Mouse (Mus musculus) neural tube, embryonic 12.5 days (tissue): ENCODE results near the gene Fam3c. TPM values are rescaled to one million over a fixed set of nuclear protein-coding genes. Genes with fewer than 3 reads are reported as not detected.

Experiments used
- ATAC-seq: fragments of 200-750 bp; cut with Nextera tagmentation; 2 replicates; pipeline ENCODE4 v1.8.0; 2017; ENCODE audit warnings: low read depth, mild to moderate bottlenecking, moderate TSS enrichment, moderate library complexity; ENCODE audit not compliant: low FRiP score
- H3K27ac ChIP-seq: fragments of 300-500 bp; sonication (generic); 2 replicates; pipeline ENCODE4 v1.5.1; 2016
- H3K27me3 ChIP-seq: fragments of 300-500 bp; sonication (generic); replicated peaks from 2 replicates; pipeline ENCODE4 v1.6.1; 2016; ENCODE audit warnings: mild to moderate bottlenecking
- H3K36me3 ChIP-seq: fragments of 300-500 bp; sonication (generic); 2 replicates; pipeline ENCODE4 v1.6.1; 2016; ENCODE audit warnings: mild to moderate bottlenecking
- H3K4me1 ChIP-seq: fragments of 300-500 bp; sonication (generic); 2 replicates; pipeline ENCODE4 v1.6.1; 2016
- H3K4me2 ChIP-seq: fragments of 300-500 bp; sonication (generic); replicated peaks from 2 replicates; pipeline ENCODE4 v1.6.1; 2016; ENCODE audit warnings: mild to moderate bottlenecking
- H3K4me3 ChIP-seq: fragments of 300-500 bp; sonication (generic); 2 replicates; pipeline ENCODE4 v1.5.1; 2016
- H3K9ac ChIP-seq: fragments of 300-500 bp; sonication (generic); 2 replicates; pipeline ENCODE4 v1.6.1; 2016; ENCODE audit warnings: mild to moderate bottlenecking
- H3K9me3 ChIP-seq: fragments of 300-500 bp; sonication (generic); 2 replicates; pipeline ENCODE4 v1.6.1; 2016; ENCODE audit warnings: mild to moderate bottlenecking
- WGBS: fragments of 180-500 bp; shearing (Covaris S2); methylation state at CpG from one replicate; pipeline ENCODE4 v1.1.7; 2016; 5-methylcytosine and 5-hydroxymethylcytosine counted together
- polyA plus RNA-seq: library from polyadenylated mRNA; unstranded; fragments of >200 nt; fragmentation: Nextera tagmentation; extraction: Ambion mirVana; gene quantifications from 2 replicates; pipeline ENCODE4 v1.2.1, GENCODE M21; 2016

The Fam3c gene
- 27.1 and 30.5 TPM in 2 replicates for polyA plus RNA-seq

DNA sequence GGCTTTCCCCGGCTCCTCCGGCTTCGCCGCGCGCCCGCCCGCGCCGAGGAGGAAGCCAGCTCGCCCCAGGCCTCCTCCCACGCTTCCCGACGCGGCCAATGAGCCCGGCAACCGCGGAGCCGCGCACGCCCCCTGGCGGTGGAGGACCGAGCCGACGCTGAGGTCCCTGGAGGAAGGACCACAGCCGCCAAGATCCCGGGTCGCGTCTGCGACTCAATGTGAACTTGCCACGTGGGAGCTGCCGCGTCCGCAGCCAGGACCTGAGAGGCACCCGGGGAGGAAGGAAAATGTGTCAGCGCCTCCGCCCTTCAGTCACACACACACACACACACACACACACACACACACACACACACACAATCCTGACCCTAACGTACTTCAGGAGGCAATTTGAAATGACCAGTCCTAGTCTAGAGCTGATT, at the start of gene Fam3c:
Gene Fam3c (minus strand): TSS at position 158 of the 422 bp plus-strand sequence.
- Histone ChIP-seq H3K27ac (peak within 1 kb of the TSS; percentile 57; the same call in 1 of the 2 replicates), H3K9ac (peak within 1 kb of the TSS; percentile 89), H3K27me3 (no peaks in the 10 kb centered on the region), H3K36me3 (no peaks in the 10 kb centered on the region), H3K4me3 (peak within 1 kb of the TSS; percentile 72), H3K9me3 (no peaks in the 10 kb centered on the region), H3K4me1 (no peaks in the 10 kb centered on the region; the same call in 1 of the 2 replicates), H3K4me2 (peak within 1 kb of the TSS; percentile 66)
- under 1% methylated on average over 31 of the region's 38 CpGs for WGBS
- ATAC-seq = peak; percentile 99

DNA sequence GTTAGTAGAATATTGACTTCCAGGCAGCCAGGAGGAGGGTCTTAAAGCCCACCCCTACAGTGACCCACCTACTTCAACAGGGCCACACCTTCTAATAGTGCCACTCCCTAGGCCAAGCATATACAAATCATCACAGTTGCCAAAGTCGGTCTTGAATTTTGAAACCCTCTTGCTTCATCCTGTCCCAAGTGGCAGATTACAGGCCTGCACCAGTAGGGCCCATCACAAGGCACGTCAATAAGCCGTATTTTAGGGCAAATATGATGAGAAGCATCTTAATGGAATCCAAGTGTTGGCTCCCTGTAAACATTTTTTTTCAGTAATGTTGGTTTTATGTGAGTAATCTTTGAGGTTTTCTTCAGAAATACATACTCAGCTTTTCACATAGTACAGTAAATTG, 49.0 kb upstream of the Fam3c start:
- no peak for ATAC-seq
- no peak overlapping the region for H3K4me2 ChIP-seq
- no peak overlapping the region for H3K9ac ChIP-seq
- no peaks in the 10 kb centered on the region for H3K4me1 ChIP-seq
- no peaks in the 10 kb centered on the region for H3K27me3 ChIP-seq
- H3K27ac ChIP-seq = no peak overlapping the region
- H3K9me3 ChIP-seq = no peaks in the 10 kb centered on the region
- no peaks in the 10 kb centered on the region for H3K36me3 ChIP-seq
- H3K4me3 ChIP-seq = no peak overlapping the region
- 88% methylated on average over 3 of the region's 3 CpGs for WGBS

DNA sequence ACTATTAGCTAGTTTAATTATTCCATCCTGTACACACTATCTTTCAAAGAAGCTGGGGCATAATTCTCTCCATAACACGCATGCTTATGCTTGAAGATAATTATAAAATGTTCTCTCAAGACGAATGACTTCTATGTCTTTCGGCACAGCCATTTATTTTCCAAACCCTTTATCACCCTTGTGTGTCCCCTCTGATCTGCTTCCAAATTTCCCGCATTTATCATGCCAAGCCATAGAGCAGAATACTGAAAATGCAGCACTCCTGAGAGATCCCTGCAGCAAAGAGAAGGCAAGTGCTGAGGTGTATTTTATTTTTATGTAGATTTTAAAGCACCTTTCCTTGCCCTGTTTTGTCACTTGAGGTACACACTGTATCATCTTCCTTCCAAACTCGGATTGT, 47.7 kb upstream of the Fam3c start:
- Histone ChIP-seq H3K9me3 (no peaks in the 10 kb centered on the region), H3K4me3 (no peak overlapping the region), H3K4me2 (no peak overlapping the region), H3K4me1 (no peaks in the 10 kb centered on the region), H3K27me3 (no peaks in the 10 kb centered on the region), H3K27ac (no peak overlapping the region), H3K9ac (no peak overlapping the region), H3K36me3 (no peaks in the 10 kb centered on the region)
- WGBS = 63% methylated on average over 5 of the region's 5 CpGs
- no peak for ATAC-seq

DNA sequence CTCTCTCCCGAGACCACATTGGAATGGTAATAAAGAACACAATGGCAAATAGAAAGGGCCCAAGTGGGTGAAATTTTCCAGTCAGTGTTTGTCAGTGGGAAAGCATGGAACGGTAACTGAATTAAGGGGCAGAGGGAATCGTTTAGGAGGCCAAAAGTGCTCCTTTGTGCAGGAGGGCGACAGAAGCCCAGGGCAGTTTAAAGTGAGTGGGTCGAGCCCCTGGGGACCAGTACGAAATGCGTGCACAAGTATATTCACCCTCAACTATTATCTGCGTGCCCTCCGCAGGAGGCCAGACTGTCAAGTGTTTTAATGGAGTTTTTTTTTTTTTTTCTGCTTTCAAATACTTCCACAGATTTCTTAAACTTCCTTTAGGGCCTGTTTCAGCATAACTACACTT, 47.3 kb upstream of the Fam3c start:
- Histone ChIP-seq H3K27me3 (no peaks in the 10 kb centered on the region), H3K9ac (no peak overlapping the region), H3K4me2 (no peak overlapping the region), H3K9me3 (no peaks in the 10 kb centered on the region), H3K4me1 (no peaks in the 10 kb centered on the region), H3K4me3 (no peak overlapping the region), H3K27ac (no peak overlapping the region), H3K36me3 (no peaks in the 10 kb centered on the region)
- WGBS = 40% methylated on average over 9 of the region's 9 CpGs
- ATAC-seq = peak; percentile 59; the same call in 1 of the 2 replicates

DNA sequence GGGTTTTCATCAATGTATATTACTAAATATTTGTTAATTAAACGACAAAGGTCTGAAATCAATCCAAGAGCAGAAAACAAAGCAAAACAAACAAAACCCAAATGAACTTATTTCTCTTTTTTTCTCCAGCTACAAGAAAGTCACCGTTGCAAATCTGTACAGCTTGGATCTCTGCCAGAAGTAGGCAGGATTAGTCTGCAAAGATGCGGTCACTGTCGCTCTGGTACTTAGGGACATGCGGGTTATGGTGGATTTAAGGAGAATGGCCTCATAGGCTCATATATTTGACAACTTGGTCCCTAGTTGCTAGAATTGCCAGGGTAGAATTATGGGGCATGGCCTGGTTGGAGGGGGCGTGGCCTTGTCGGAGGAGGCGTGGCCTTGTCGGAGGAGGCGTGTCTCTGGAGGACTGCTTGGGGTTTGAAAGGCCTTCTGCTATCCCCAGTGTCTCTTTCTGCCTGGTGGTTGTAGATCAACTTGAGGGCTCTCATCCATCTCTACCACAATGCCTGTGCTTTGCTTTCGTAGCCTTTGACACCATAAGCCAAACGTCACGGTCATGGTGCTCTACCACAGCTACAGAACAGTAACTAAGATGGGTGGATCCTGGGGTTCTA, 46.6 kb upstream of the Fam3c start:
- Histone ChIP-seq H3K36me3 (no peaks in the 10 kb centered on the region), H3K9ac (no peak overlapping the region), H3K27ac (no peak overlapping the region), H3K4me3 (no peak overlapping the region), H3K9me3 (no peaks in the 10 kb centered on the region), H3K4me2 (no peak overlapping the region), H3K27me3 (no peaks in the 10 kb centered on the region), H3K4me1 (no peaks in the 10 kb centered on the region)
- peak; percentile 55; the same call in 1 of the 2 replicates for ATAC-seq
- 71% methylated on average over 13 of the region's 13 CpGs for WGBS

DNA sequence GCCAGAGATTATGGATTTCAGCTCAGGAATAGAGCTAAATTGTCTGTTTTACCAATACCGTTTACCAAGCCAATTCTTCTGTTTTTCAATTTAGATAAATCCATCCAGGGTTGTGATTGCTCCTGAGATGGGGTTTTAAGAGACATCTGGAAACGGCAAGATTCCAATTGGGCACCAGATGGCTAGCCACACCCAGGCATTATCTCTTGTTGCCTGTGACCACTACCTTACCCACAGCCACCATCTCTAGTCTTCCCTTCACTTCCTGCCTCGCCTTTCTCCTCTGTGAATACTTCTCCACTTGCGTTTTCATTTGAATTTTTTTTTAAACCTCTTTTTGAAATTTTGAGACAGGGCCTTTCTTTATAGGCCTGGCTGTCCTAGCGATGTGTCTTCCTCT, 46.0 kb upstream of the Fam3c start:
- ATAC-seq = no peak
- Histone ChIP-seq H3K9ac (no peak overlapping the region), H3K4me1 (no peaks in the 10 kb centered on the region), H3K9me3 (no peaks in the 10 kb centered on the region), H3K4me2 (no peak overlapping the region), H3K27me3 (no peaks in the 10 kb centered on the region), H3K27ac (no peak overlapping the region), H3K36me3 (no peaks in the 10 kb centered on the region), H3K4me3 (no peak overlapping the region)
- WGBS = 84% methylated on average over 5 of the region's 5 CpGs

DNA sequence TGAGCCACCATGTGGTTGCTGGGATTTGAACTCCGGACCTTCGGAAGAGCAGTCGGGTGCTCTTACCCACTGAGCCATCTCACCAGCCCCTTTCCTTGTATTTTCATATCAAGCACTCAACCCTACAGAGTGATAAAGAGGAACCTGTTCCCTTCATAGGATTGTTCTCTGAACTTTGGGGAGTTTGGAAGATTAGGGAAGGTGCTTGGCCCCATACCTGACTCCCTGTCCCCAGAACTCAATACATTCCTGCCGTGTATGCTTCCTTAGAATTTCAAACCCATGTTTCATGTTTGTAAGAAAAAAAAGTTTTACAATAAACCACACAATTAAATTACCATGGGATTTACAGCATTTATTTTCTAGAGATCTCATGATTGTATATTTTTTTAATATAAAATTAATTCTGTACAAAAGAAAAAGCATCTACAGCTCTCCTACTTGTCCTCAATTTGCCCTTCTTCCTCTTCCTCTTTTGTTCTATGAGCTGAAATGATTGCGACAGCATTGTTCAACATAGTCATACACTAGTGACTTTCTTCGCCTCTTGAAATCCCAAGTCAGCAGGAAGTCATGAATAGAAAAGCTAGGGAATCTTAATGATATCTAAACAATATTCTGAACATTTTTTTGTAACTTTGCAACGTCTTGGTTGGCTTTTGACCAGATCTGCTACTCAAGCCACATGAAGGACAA, 42.2 kb upstream of the Fam3c start:
- no peak overlapping the region for H3K4me2 ChIP-seq
- H3K36me3 ChIP-seq = no peaks in the 10 kb centered on the region
- no peak overlapping the region for H3K4me3 ChIP-seq
- no peak for ATAC-seq
- H3K9ac ChIP-seq = no peak overlapping the region
- WGBS = 92% methylated on average over 7 of the region's 7 CpGs
- no peaks in the 10 kb centered on the region for H3K27me3 ChIP-seq
- H3K27ac ChIP-seq = no peak overlapping the region
- H3K4me1 ChIP-seq = no peaks in the 10 kb centered on the region
- no peaks in the 10 kb centered on the region for H3K9me3 ChIP-seq

DNA sequence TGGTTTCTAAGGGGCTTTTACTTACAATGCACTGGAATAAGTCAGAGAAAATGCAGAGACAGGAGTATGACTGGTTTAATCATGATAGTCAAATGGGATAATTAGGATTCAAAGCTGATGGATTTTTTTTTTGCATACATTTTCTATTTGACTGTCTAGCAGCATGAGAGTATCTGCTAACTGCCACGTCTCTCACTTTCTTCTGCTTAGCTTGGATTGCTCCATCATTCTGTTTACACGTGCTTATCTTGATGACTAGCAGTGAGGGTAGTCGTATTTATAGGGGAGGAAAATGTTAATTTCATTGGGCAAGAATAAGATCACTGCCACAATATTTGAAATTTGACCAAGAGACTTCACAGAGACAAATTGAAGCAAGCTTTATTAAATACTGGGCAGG, 39.2 kb upstream of the Fam3c start:
- H3K9me3 ChIP-seq = no peaks in the 10 kb centered on the region
- ATAC-seq = no peak
- H3K27me3 ChIP-seq = no peaks in the 10 kb centered on the region
- no peak overlapping the region for H3K4me3 ChIP-seq
- H3K4me2 ChIP-seq = no peak overlapping the region
- no peaks in the 10 kb centered on the region for H3K4me1 ChIP-seq
- 82% methylated on average over 3 of the region's 3 CpGs for WGBS
- H3K9ac ChIP-seq = no peak overlapping the region
- H3K36me3 ChIP-seq = no peaks in the 10 kb centered on the region
- H3K27ac ChIP-seq = no peak overlapping the region

DNA sequence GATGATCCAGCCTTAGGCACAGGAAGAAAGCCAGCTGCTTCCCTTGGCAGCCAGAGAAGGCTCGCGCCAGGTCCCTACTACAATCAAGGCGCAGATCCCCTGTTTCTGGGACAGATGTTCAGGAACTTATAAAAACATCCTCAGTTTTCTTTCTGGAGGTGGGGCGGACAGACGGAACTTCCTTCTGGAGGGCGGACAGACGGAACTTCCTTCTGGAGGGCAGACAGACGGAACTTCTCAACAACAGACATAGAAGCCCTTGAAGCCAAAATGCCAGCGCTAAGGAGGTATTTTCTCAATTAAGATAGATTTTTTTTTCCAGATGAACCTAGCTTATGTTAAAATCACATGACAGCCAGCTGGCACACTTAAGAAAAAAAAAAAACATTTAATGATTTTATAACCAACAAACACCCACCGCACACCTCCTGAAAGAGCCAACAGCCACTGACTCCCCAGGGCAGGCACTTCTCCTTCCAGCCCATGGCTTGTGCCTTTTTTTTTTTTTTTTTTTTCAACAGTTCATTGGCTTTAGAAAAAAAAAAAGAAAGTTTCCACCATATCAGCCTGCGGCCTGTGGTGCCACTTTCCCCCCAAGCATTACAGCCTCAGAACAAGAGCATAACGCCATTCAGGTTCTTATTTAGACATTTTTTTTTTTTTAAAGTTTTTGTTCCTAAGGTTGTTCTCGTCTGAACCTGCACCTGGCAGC, 34.8 kb upstream of the Fam3c start:
- Histone ChIP-seq H3K27ac (no peak overlapping the region), H3K27me3 (no peaks in the 10 kb centered on the region), H3K4me2 (no peak overlapping the region), H3K9ac (no peak overlapping the region), H3K4me1 (no peaks in the 10 kb centered on the region), H3K4me3 (no peak overlapping the region), H3K9me3 (no peaks in the 10 kb centered on the region), H3K36me3 (no peaks in the 10 kb centered on the region)
- 79% methylated on average over 13 of the region's 13 CpGs for WGBS
- ATAC-seq = no peak

DNA sequence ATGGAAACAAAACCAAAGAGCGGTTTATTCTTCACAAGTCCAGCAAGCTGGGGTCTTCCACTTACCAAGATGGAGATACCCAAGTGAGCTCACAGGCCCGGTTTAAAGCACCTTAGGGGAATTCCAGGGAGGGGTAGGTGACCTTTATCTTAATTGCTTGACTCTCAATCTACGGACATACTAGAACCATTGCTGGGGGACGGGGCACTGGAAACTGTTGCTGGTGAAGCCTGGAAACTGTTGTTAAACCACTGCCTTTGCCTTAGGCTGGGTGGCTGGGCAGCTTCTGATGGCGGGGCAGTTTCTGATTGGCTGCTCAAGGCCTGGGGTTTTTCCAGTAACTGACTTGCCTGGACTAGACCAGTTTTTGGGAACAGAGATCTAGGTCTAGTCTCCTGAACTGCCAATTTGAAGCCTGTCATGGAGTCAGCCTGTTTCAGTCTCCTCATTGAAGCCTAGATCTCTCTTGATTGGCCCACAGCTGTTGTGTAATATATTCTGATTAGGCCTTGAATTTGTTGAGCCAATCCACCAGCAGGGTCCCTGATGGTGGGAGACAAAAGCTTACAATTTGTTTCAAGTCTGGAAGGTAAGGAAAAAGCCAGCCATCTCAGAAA, 29.3 kb upstream of the Fam3c start:
- Histone ChIP-seq H3K4me3 (no peak overlapping the region), H3K27ac (no peak overlapping the region), H3K4me1 (no peaks in the 10 kb centered on the region), H3K27me3 (no peaks in the 10 kb centered on the region), H3K4me2 (no peak overlapping the region), H3K9me3 (no peaks in the 10 kb centered on the region), H3K9ac (no peak overlapping the region), H3K36me3 (no peaks in the 10 kb centered on the region)
- 89% methylated on average over 5 of the region's 5 CpGs for WGBS
- no peak for ATAC-seq

DNA sequence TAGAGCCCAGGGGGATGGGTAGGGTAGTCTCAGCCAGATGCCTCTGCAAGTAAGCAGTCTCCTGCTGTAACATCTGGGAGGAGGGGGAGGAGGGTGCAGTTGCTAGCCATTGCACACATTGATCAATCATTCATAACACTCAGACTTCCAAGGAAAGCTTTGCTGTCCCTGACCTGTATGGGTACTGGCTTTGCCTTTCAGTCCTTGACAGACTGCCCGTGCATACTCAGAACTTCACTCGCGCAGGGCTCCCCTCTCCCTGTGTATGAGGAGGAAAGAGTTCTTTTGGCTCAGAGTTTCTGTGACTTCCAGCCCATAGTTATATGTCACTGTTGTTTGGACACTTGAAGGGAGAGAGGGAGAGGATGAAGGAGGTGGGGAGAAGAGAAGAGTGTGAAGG, 24.2 kb upstream of the Fam3c start:
- Histone ChIP-seq H3K9ac (no peak overlapping the region), H3K4me3 (no peak overlapping the region), H3K27ac (no peak overlapping the region), H3K4me2 (no peak overlapping the region), H3K27me3 (no peaks in the 10 kb centered on the region), H3K4me1 (no peaks in the 10 kb centered on the region), H3K9me3 (no peaks in the 10 kb centered on the region), H3K36me3 (no peaks in the 10 kb centered on the region)
- 97% methylated on average over 3 of the region's 3 CpGs for WGBS
- ATAC-seq = no peak

DNA sequence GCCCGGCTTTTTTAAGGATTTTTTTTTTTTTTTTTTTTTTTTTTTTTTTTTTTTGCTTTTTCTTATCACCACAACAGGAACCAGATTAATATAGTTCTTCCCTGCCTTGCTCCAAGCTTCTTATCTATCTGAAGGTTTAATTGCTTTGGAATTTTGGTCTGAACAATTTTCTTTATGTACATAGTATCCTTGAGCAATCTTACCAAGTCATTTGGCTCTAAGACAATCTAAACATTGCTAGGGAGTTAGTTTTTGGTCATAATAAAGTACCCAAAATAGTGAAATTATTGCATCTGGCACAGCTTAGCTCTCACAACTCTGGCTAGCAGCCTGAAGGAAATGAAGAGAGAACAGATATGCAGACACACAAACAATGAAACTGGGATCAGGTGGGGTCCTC, 23.8 kb upstream of the Fam3c start:
- H3K4me3 ChIP-seq = no peak overlapping the region
- H3K9ac ChIP-seq = no peak overlapping the region
- ATAC-seq = no peak
- no peaks in the 10 kb centered on the region for H3K9me3 ChIP-seq
- H3K27me3 ChIP-seq = no peaks in the 10 kb centered on the region
- no peaks in the 10 kb centered on the region for H3K4me1 ChIP-seq
- 95% methylated on average over 1 of the region's 1 CpGs for WGBS
- H3K4me2 ChIP-seq = no peak overlapping the region
- H3K36me3 ChIP-seq = no peaks in the 10 kb centered on the region
- no peak overlapping the region for H3K27ac ChIP-seq
